Mouse (Mus musculus) intestine, embryonic 14.5 days (tissue): ENCODE results near the gene Col26a1. TPM values are rescaled to one million over a fixed set of nuclear protein-coding genes. Genes with fewer than 3 reads are reported as not detected.
"Not testable (repeated sequence)": the region's sequence is repeated elsewhere in the genome, so short reads cannot be mapped to it uniquely, and the experiment has no call there.

ENCODE experiments used
- ATAC-seq: fragments of 200-750 bp; cut with Nextera tagmentation; replicated peaks from 2 replicates; pipeline ENCODE4 v1.8.0; 2017; ENCODE audit warnings: low read depth, moderate number of reproducible peaks, moderate TSS enrichment, moderate library complexity; ENCODE audit not compliant: low FRiP score, low TSS enrichment
- DNase-seq: peaks from one replicate; pipeline ENCODE4 v3.0.0-alpha.2; 2018; ENCODE audit warnings: low spot score
- H3K27ac ChIP-seq: fragments of 300-500 bp; sonication (generic); 2 replicates; pipeline ENCODE4 v1.5.1; 2014; ENCODE audit warnings: low read depth, mild to moderate bottlenecking, control low read depth
- H3K27me3 ChIP-seq: fragments of 300-500 bp; sonication (generic); replicated peaks from 2 replicates; pipeline ENCODE4 v1.6.1; 2014; ENCODE audit warnings: low read length, control low read depth; ENCODE audit not compliant: control insufficient read depth, insufficient read depth
- H3K36me3 ChIP-seq: fragments of 300-500 bp; sonication (generic); 2 replicates; pipeline ENCODE4 v1.6.1; 2014; ENCODE audit warnings: low read length, control low read depth; ENCODE audit not compliant: control insufficient read depth, insufficient read depth
- H3K4me1 ChIP-seq: fragments of 300-500 bp; sonication (generic); replicated peaks from 2 replicates; pipeline ENCODE4 v1.6.1; 2014; ENCODE audit warnings: low read length, control low read depth, mixed read lengths; ENCODE audit not compliant: control insufficient read depth, insufficient read depth
- H3K4me2 ChIP-seq: fragments of 300-500 bp; sonication (generic); 2 replicates; pipeline ENCODE4 v1.6.1; 2014; ENCODE audit warnings: low read length
- H3K4me3 ChIP-seq: fragments of 300-500 bp; sonication (generic); 2 replicates; pipeline ENCODE4 v1.5.1; 2014; ENCODE audit warnings: low read depth, low read length, control low read depth, mixed read lengths
- H3K9ac ChIP-seq: fragments of 300-500 bp; sonication (generic); 2 replicates; pipeline ENCODE4 v1.6.1; 2014; ENCODE audit warnings: mild to moderate bottlenecking, low read length
- H3K9me3 ChIP-seq: fragments of 300-500 bp; sonication (generic); 2 replicates; pipeline ENCODE4 v1.6.1; 2016; ENCODE audit warnings: low read length, control low read depth; ENCODE audit not compliant: control insufficient read depth
- WGBS: fragments of 180-500 bp; shearing (Covaris S2); extraction: QIAGEN DNeasy Blood & Tissue Kit; methylation state at CpG from one replicate; pipeline ENCODE4 v1.1.7; 2014; 5-methylcytosine and 5-hydroxymethylcytosine counted together
- polyA plus RNA-seq: library from polyadenylated mRNA; unstranded; fragments of >200 nt; fragmentation: Nextera tagmentation; extraction: Ambion mirVana; gene quantifications from 2 replicates; pipeline ENCODE4 v1.2.1, GENCODE M21; 2014

The Col26a1 gene
- polyA plus RNA-seq, 1 experiment from 2014 or later, result 10.4 TPM

DNA sequence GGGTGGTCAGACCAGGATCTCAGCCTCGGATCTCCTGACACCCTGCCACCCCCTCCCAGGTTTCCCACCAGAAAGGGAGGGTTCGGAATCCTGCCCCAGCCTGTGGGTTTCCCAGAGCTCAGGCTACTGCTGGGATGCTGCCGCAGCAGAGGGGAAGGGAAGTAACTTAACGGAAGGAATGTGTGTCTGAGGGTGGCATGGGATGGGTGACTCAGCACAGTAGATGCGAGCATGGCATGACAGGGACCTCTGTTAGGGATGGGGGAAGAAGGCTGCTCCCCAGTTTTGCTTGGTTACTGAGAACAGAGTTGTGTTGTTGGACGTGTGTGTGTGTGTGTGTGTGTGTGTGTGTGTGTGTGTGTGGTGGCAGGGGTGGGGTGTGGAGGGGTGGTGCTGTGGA is 122.7 kb downstream of the Col26a1 start:
- ATAC-seq, result no peak
- 65% methylated on average over 6 of the region's 6 CpGs for WGBS

GRCm38 (mm10) chr5:136759781-136760180 is 123.2 kb downstream of the Col26a1 start:
- H3K4me1 ChIP-seq, result no peaks in the 10 kb centered on the region
- ATAC-seq, result no peak
- no peaks in the 10 kb centered on the region for H3K9me3 ChIP-seq
- no peak overlapping the region for H3K9ac ChIP-seq
- no peaks in the 10 kb centered on the region for H3K36me3 ChIP-seq
- H3K4me2 ChIP-seq, result no peak overlapping the region
- H3K27ac ChIP-seq, result no peak overlapping the region
- H3K27me3 ChIP-seq, result no peaks in the 10 kb centered on the region
- no peak for DNase-seq
- WGBS, result 51% methylated on average over 6 of the region's 6 CpGs
- H3K4me3 ChIP-seq, result no peak overlapping the region

More for the DNA sequence above, 122.7 kb downstream of the Col26a1 start:
- Histone ChIP-seq H3K36me3 (no peaks in the 10 kb centered on the region), H3K9me3 (no peaks in the 10 kb centered on the region), H3K4me1 (no peaks in the 10 kb centered on the region), H3K4me3 (no peak overlapping the region), H3K4me2 (no peak overlapping the region), H3K27ac (no peak overlapping the region), H3K27me3 (no peaks in the 10 kb centered on the region), H3K9ac (no peak overlapping the region)
- no peak for DNase-seq

- no peaks in the 10 kb centered on the region for H3K27me3 ChIP-seq
- 5% methylated on average over 3 of the region's 3 CpGs for whole genome bisulfite sequencing
- H3K4me2 ChIP-seq, result no peak overlapping the region
- no peaks in the 10 kb centered on the region for H3K36me3 ChIP-seq
- H3K9me3 ChIP-seq, result no peaks in the 10 kb centered on the region
- no peak overlapping the region for H3K4me3 ChIP-seq
- DNase-seq (peak; percentile 94), ATAC-seq (no peak)
- peaks cover 3% of the 10 kb centered on the region; the same call in 1 of the 2 replicates for H3K4me1 ChIP-seq
- no peak overlapping the region for H3K27ac ChIP-seq
- H3K9ac ChIP-seq, result no peak overlapping the region
These were observed 127.3 kb downstream of the Col26a1 start for GRCm38 (mm10) chr5:136755696-136756095.

GRCm38 (mm10) chr5:136754053-136754591 is 128.9 kb downstream of the Col26a1 start:
- peaks cover 3% of the 10 kb centered on the region; the same call in 1 of the 2 replicates for H3K4me1 ChIP-seq
- ATAC-seq, result no peak
- no peaks in the 10 kb centered on the region for H3K27me3 ChIP-seq
- peaks cover under 1% of the 10 kb centered on the region; the same call in 1 of the 2 replicates for H3K36me3 ChIP-seq
- no peak overlapping the region for H3K9ac ChIP-seq
- 58% methylated on average over 14 of the region's 14 CpGs for WGBS
- H3K4me2 ChIP-seq, result no peak overlapping the region
- DNase-seq, result no peak
- no peak overlapping the region for H3K27ac ChIP-seq
- peaks cover 6% of the 10 kb centered on the region; the same call in 1 of the 2 replicates for H3K9me3 ChIP-seq
- no peak overlapping the region for H3K4me3 ChIP-seq

DNA sequence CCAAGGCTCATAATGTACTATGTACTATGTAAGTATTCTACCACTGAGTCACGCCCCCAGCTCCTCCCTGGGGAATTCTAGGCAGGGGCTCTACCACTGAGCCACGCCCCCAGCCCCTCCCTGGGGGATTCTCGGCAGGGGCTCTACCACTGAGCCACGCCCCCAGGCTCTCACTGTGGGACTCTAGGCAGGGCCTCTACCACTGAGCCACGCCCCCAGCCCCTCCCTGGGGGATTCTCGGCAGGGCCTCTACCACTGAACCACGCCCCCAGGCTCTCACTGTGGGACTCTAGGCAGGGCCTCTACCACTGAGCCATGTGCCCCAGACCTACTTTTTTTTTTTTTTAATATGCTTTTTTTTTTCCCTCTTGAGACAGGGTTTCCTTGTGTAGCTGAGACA is 129.8 kb downstream of the Col26a1 start:
- H3K9ac ChIP-seq, ATAC-seq, H3K27ac ChIP-seq, H3K4me3 ChIP-seq, DNase-seq, H3K36me3 ChIP-seq, H3K27me3 ChIP-seq, H3K4me1 ChIP-seq, H3K4me2 ChIP-seq: not testable (repeated sequence)
- H3K9me3 ChIP-seq, result peaks cover 16% of the 10 kb centered on the region
- WGBS, result 73% methylated on average over 7 of the region's 7 CpGs

DNA sequence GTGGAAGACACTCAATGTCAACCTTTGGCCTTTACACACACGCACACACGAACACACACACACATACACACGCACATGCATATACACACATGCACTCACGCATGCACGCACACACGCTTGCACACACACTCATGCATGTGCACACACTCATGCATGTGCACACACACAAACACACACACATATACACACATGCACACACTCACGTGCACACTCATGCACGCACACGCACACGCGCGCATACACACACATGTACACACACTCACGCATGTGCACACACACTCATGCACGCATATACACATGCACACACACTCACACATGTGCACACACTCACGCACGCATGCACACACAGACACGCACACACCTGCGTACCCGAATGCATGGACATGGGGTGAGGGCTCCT is 130.9 kb downstream of the Col26a1 start:
- Histone ChIP-seq H3K9ac (no peak overlapping the region), H3K4me1 (peaks cover 3% of the 10 kb centered on the region; the same call in 1 of the 2 replicates), H3K4me3 (no peak overlapping the region), H3K4me2 (no peak overlapping the region), H3K9me3 (peaks cover 25% of the 10 kb centered on the region), H3K36me3 (peaks cover 7% of the 10 kb centered on the region; the same call in 1 of the 2 replicates), H3K27me3 (no peaks in the 10 kb centered on the region), H3K27ac (no peak overlapping the region)
- ATAC-seq, result no peak
- DNase-seq, result no peak
- WGBS, result 97% methylated on average over 19 of the region's 19 CpGs

DNA sequence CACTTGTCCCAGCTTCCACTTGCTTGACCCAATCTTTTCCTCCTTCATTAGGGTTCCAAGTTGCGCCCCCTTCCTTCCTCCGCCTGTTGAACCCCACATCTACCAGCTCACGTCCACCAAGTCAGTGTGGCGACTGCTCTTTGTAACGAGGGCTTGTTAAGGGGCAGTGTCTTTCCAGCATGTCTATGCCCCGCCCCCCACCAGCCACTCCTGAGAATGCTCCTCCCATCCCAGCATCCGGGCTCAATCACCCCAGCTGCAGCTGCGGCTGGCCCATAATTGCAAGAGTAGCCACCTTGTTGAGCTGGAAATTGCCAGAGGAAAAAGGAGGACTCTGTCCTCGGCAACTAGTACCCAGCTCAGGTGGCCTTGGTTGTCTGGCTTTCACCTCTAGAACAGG is 136.4 kb downstream of the Col26a1 start:
- Histone ChIP-seq H3K36me3 (peaks cover 7% of the 10 kb centered on the region; the same call in 1 of the 2 replicates), H3K27me3 (no peaks in the 10 kb centered on the region), H3K4me1 (no peaks in the 10 kb centered on the region), H3K4me3 (no peak overlapping the region), H3K27ac (no peak overlapping the region), H3K4me2 (no peak overlapping the region), H3K9ac (no peak overlapping the region), H3K9me3 (peaks cover 25% of the 10 kb centered on the region)
- no peak for ATAC-seq
- WGBS, result 78% methylated on average over 9 of the region's 9 CpGs
- no peak for DNase-seq

DNA sequence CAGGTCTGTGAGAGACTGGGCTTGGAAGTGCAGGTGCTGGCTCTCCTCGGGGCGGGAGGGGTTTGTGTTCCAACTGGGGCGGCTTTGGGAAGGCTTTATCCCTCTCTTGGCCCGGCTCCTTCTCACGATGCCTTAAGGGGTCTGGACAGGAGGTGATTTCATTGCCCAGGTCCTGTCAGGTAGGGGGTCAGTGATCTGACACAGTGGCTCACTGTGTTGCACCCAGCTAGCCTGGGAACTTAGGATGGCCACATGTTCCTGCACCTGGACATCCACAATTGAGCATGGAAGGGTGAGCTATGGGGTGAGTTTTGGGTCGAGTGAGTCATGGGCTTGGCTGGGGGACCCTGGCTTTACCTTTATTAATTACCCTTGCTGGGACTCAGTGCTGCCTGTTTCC is 144.1 kb downstream of the Col26a1 start:
- Histone ChIP-seq H3K4me1 (no peaks in the 10 kb centered on the region), H3K4me3 (no peak overlapping the region), H3K27ac (no peak overlapping the region), H3K36me3 (no peaks in the 10 kb centered on the region), H3K4me2 (no peak overlapping the region), H3K9me3 (no peaks in the 10 kb centered on the region), H3K9ac (no peak overlapping the region), H3K27me3 (no peaks in the 10 kb centered on the region)
- DNase-seq (no peak), ATAC-seq (no peak)
- WGBS, result 66% methylated on average over 6 of the region's 6 CpGs

GRCm38 (mm10) chr5:136726271-136726670 is 156.7 kb downstream of the Col26a1 start:
- H3K27me3 ChIP-seq, H3K36me3 ChIP-seq, DNase-seq, H3K27ac ChIP-seq, H3K4me1 ChIP-seq, ATAC-seq, H3K9ac ChIP-seq, H3K9me3 ChIP-seq, H3K4me3 ChIP-seq, H3K4me2 ChIP-seq: not testable (repeated sequence)
- 86% methylated on average over 4 of the region's 5 CpGs for WGBS
